Mouse (Mus musculus) ES-Bruce4 (cell line): Measurements from ENCODE around the gene Slc5a11.

Experiments
- CTCF ChIP-seq: IDR thresholded peaks from one replicate; pipeline ENCODE4 v1.8.1; 2011; ENCODE audit warnings: low read depth, low read length
- EP300 ChIP-seq: IDR thresholded peaks from 2 replicates; pipeline ENCODE4 v1.6.1; 2011; ENCODE audit warnings: low read depth, low read length; ENCODE audit not compliant: insufficient read depth
- POLR2A ChIP-seq: IDR thresholded peaks from one replicate; pipeline ENCODE4 v1.8.1; 2011; ENCODE audit warnings: low read length; ENCODE audit not compliant: insufficient read depth

- TF ChIP-seq EP300 (peak; percentile 78), POLR2A (no peak), CTCF (no peak)
Measured at GRCm38 (mm10) chr7:123251343-123251742, 36.8 kb downstream of the Slc5a11 start.
